Mouse (Mus musculus) intestine, embryonic 15.5 days (tissue): ENCODE data around the gene Gm20388. TPM values are rescaled to one million over a fixed set of nuclear protein-coding genes. Genes with fewer than 3 reads are reported as not detected.

Source experiments
- ATAC-seq: fragments of 200-750 bp; cut with Nextera tagmentation; 2 replicates; pipeline ENCODE4 v1.8.0; 2017; ENCODE audit warnings: moderate TSS enrichment, moderate library complexity
- H3K27ac ChIP-seq: fragments of 300-500 bp; sonication (generic); 2 replicates; pipeline ENCODE4 v1.5.1; 2015; ENCODE audit warnings: mild to moderate bottlenecking, inconsistent platforms
- H3K27me3 ChIP-seq: fragments of 300-500 bp; sonication (generic); replicated peaks from 2 replicates; pipeline ENCODE4 v1.6.1; 2015; ENCODE audit warnings: inconsistent platforms
- H3K36me3 ChIP-seq: fragments of 300-500 bp; sonication (generic); 2 replicates; pipeline ENCODE4 v1.6.1; 2015; ENCODE audit warnings: inconsistent platforms
- H3K4me1 ChIP-seq: fragments of 300-500 bp; sonication (generic); replicated peaks from 2 replicates; pipeline ENCODE4 v1.6.1; 2015; ENCODE audit warnings: inconsistent platforms
- H3K4me2 ChIP-seq: fragments of 300-500 bp; sonication (generic); replicated peaks from 2 replicates; pipeline ENCODE4 v1.6.1; 2015; ENCODE audit warnings: mild to moderate bottlenecking, inconsistent platforms
- H3K4me3 ChIP-seq: fragments of 300-500 bp; sonication (generic); replicated peaks from 2 replicates; pipeline ENCODE4 v1.5.1; 2015; ENCODE audit warnings: inconsistent platforms
- H3K9ac ChIP-seq: fragments of 300-500 bp; sonication (generic); 2 replicates; pipeline ENCODE4 v1.6.1; 2015; ENCODE audit warnings: inconsistent platforms
- H3K9me3 ChIP-seq: fragments of 300-500 bp; sonication (generic); 2 replicates; pipeline ENCODE4 v1.6.1; 2016; ENCODE audit warnings: inconsistent platforms
- WGBS: fragments of 180-500 bp; shearing (Covaris S2); methylation state at CpG from one replicate; pipeline ENCODE4 v1.1.7; 2015; 5-methylcytosine and 5-hydroxymethylcytosine counted together
- polyA plus RNA-seq: library from polyadenylated mRNA; unstranded; fragments of >200 nt; fragmentation: Nextera tagmentation; extraction: Ambion mirVana; gene quantifications from 2 replicates; pipeline ENCODE4 v1.2.1, GENCODE M21; 2015

Gene Gm20388
- polyA plus RNA-seq, 1 experiment from 2014 or later: not detected

- ATAC-seq: no peak
- H3K9ac ChIP-seq: no peak overlapping the region
- 57% methylated on average over 8 of the region's 8 CpGs for WGBS
Observed at GRCm38 (mm10) chr8:120687786-120688185, 777.1 kb downstream of the Gm20388 start.

GRCm38 (mm10) chr8:120688511-120688910 lies 777.9 kb downstream of the Gm20388 start:
- Histone ChIP-seq H3K4me1 (peaks cover 34% of the 10 kb centered on the region), H3K4me2 (no peak overlapping the region), H3K27me3 (no peaks in the 10 kb centered on the region; the same call in 1 of the 2 replicates), H3K27ac (no peak overlapping the region), H3K36me3 (no peaks in the 10 kb centered on the region), H3K4me3 (no peak overlapping the region), H3K9ac (no peak overlapping the region), H3K9me3 (no peaks in the 10 kb centered on the region)
- 82% methylated on average over 7 of the region's 7 CpGs for WGBS
- no peak for ATAC-seq

More at GRCm38 (mm10) chr8:120687786-120688185, 777.1 kb downstream of the Gm20388 start:
- no peaks in the 10 kb centered on the region for H3K36me3 ChIP-seq
- no peaks in the 10 kb centered on the region; the same call in 1 of the 2 replicates for H3K27me3 ChIP-seq
- no peaks in the 10 kb centered on the region for H3K9me3 ChIP-seq
- no peak overlapping the region for H3K4me2 ChIP-seq
- H3K4me1 ChIP-seq: peaks cover 34% of the 10 kb centered on the region
- H3K4me3 ChIP-seq: no peak overlapping the region
- no peak overlapping the region for H3K27ac ChIP-seq

- H3K9me3 ChIP-seq: no peaks in the 10 kb centered on the region
- peaks cover 43% of the 10 kb centered on the region for H3K4me1 ChIP-seq
- H3K27me3 ChIP-seq: no peaks in the 10 kb centered on the region; the same call in 1 of the 2 replicates
- H3K36me3 ChIP-seq: no peaks in the 10 kb centered on the region
- ATAC-seq: peak; percentile 21; the same call in 1 of the 2 replicates
- H3K27ac ChIP-seq: peak overlapping the region; percentile 40; the same call in 1 of the 2 replicates
- no peak overlapping the region for H3K4me3 ChIP-seq
- no peak overlapping the region for H3K4me2 ChIP-seq
- H3K9ac ChIP-seq: no peak overlapping the region
- WGBS: 47% methylated on average over 4 of the region's 4 CpGs
Observed at GRCm38 (mm10) chr8:120692934-120693333, 782.3 kb downstream of the Gm20388 start.

- no peaks in the 10 kb centered on the region; the same call in 1 of the 2 replicates for H3K27me3 ChIP-seq
- peaks cover 44% of the 10 kb centered on the region for H3K4me1 ChIP-seq
- WGBS: 12% methylated on average over 22 of the region's 22 CpGs
- no peaks in the 10 kb centered on the region for H3K36me3 ChIP-seq
- peak; percentile 81 for ATAC-seq
- no peaks in the 10 kb centered on the region for H3K9me3 ChIP-seq
- peak overlapping the region; percentile 87 for H3K27ac ChIP-seq
- peak overlapping the region; percentile 9; the same call in 1 of the 2 replicates for H3K4me3 ChIP-seq
- 0 out of 2 replicates have a peak overlapping the region, but pooled peaks have one; percentile 3 for H3K9ac ChIP-seq
- peak overlapping the region; percentile 54 for H3K4me2 ChIP-seq
Observed at GRCm38 (mm10) chr8:120693861-120694493, 783.3 kb downstream of the Gm20388 start.

GRCm38 (mm10) chr8:120696401-120697153 lies 785.9 kb downstream of the Gm20388 start:
- H3K9me3 ChIP-seq: no peaks in the 10 kb centered on the region
- peaks cover 46% of the 10 kb centered on the region for H3K4me1 ChIP-seq
- ATAC-seq: no peak
- H3K9ac ChIP-seq: no peak overlapping the region
- peak overlapping the region; percentile 79 for H3K27ac ChIP-seq
- no peaks in the 10 kb centered on the region for H3K27me3 ChIP-seq
- no peak overlapping the region for H3K4me3 ChIP-seq
- 36% methylated on average over 13 of the region's 13 CpGs for WGBS
- H3K36me3 ChIP-seq: no peaks in the 10 kb centered on the region
- H3K4me2 ChIP-seq: no peak overlapping the region; the same call in 1 of the 2 replicates

GRCm38 (mm10) chr8:120697154-120697978 lies 786.7 kb downstream of the Gm20388 start:
- Histone ChIP-seq H3K36me3 (no peaks in the 10 kb centered on the region), H3K27me3 (no peaks in the 10 kb centered on the region), H3K27ac (peak overlapping the region; percentile 79), H3K4me2 (no peak overlapping the region; the same call in 1 of the 2 replicates), H3K9ac (no peak overlapping the region), H3K4me1 (peaks cover 46% of the 10 kb centered on the region), H3K9me3 (no peaks in the 10 kb centered on the region), H3K4me3 (no peak overlapping the region)
- no peak for ATAC-seq
- 50% methylated on average over 17 of the region's 17 CpGs for whole genome bisulfite sequencing

GRCm38 (mm10) chr8:120697979-120698272 lies 787.3 kb downstream of the Gm20388 start:
- peaks cover 42% of the 10 kb centered on the region for H3K4me1 ChIP-seq
- no peaks in the 10 kb centered on the region for H3K36me3 ChIP-seq
- peak overlapping the region; percentile 57; the same call in 1 of the 2 replicates for H3K27ac ChIP-seq
- ATAC-seq: no peak
- no peaks in the 10 kb centered on the region for H3K27me3 ChIP-seq
- H3K4me3 ChIP-seq: no peak overlapping the region
- no peak overlapping the region for H3K4me2 ChIP-seq
- H3K9ac ChIP-seq: no peak overlapping the region
- no peaks in the 10 kb centered on the region for H3K9me3 ChIP-seq

- peaks cover 41% of the 10 kb centered on the region for H3K4me1 ChIP-seq
Observed at GRCm38 (mm10) chr8:120698426-120698825, 787.8 kb downstream of the Gm20388 start.

GRCm38 (mm10) chr8:120699079-120699478 lies 788.4 kb downstream of the Gm20388 start:
- peaks cover 37% of the 10 kb centered on the region for H3K4me1 ChIP-seq
- H3K4me2 ChIP-seq: no peak overlapping the region
- H3K4me3 ChIP-seq: no peak overlapping the region
- WGBS: 64% methylated on average over 6 of the region's 6 CpGs
- no peaks in the 10 kb centered on the region for H3K9me3 ChIP-seq
- ATAC-seq: no peak
- H3K9ac ChIP-seq: no peak overlapping the region
- no peaks in the 10 kb centered on the region for H3K36me3 ChIP-seq
- H3K27me3 ChIP-seq: no peaks in the 10 kb centered on the region
- H3K27ac ChIP-seq: peak overlapping the region; percentile 61; the same call in 1 of the 2 replicates

More at GRCm38 (mm10) chr8:120698426-120698825, 787.8 kb downstream of the Gm20388 start:
- Histone ChIP-seq H3K4me3 (no peak overlapping the region), H3K27ac (peak overlapping the region; percentile 61), H3K9ac (no peak overlapping the region), H3K36me3 (no peaks in the 10 kb centered on the region), H3K4me2 (no peak overlapping the region), H3K27me3 (no peaks in the 10 kb centered on the region), H3K9me3 (no peaks in the 10 kb centered on the region)
- ATAC-seq: no peak
- WGBS: 46% methylated on average over 7 of the region's 7 CpGs

GRCm38 (mm10) chr8:120699565-120699964 lies 788.9 kb downstream of the Gm20388 start:
- WGBS: 68% methylated on average over 2 of the region's 2 CpGs
- H3K27ac ChIP-seq: peak overlapping the region; percentile 9; the same call in 1 of the 2 replicates
- H3K4me2 ChIP-seq: no peak overlapping the region

GRCm38 (mm10) chr8:120700053-120700452 lies 789.4 kb downstream of the Gm20388 start:
- 92% methylated on average over 4 of the region's 4 CpGs for WGBS
- Histone ChIP-seq H3K27me3 (no peaks in the 10 kb centered on the region), H3K4me2 (no peak overlapping the region), H3K27ac (peak overlapping the region; percentile 9; the same call in 1 of the 2 replicates), H3K4me1 (peaks cover 31% of the 10 kb centered on the region), H3K9me3 (no peaks in the 10 kb centered on the region), H3K4me3 (no peak overlapping the region), H3K36me3 (no peaks in the 10 kb centered on the region), H3K9ac (no peak overlapping the region)
- no peak for ATAC-seq

More at GRCm38 (mm10) chr8:120699565-120699964, 788.9 kb downstream of the Gm20388 start:
- ATAC-seq: no peak
- H3K27me3 ChIP-seq: no peaks in the 10 kb centered on the region
- H3K4me3 ChIP-seq: no peak overlapping the region
- no peaks in the 10 kb centered on the region for H3K36me3 ChIP-seq
- peaks cover 35% of the 10 kb centered on the region for H3K4me1 ChIP-seq
- no peaks in the 10 kb centered on the region for H3K9me3 ChIP-seq
- H3K9ac ChIP-seq: no peak overlapping the region
